Mouse (Mus musculus): ENCODE results near the gene Dpyd. TPM values are rescaled to one million over a fixed set of nuclear protein-coding genes. Genes with fewer than 3 reads are reported as not detected.

Dpyd gene
- polyA plus RNA-seq, 2 experiments from 2014 or later: not detected

- no peak for ATAC-seq
Measured at GRCm38 (mm10) chr3:118676052-118676777, 114.3 kb downstream of the Dpyd start.

GRCm38 (mm10) chr3:118680803-118681202, 118.9 kb downstream of the Dpyd start:
- ATAC-seq: no peak

DNA sequence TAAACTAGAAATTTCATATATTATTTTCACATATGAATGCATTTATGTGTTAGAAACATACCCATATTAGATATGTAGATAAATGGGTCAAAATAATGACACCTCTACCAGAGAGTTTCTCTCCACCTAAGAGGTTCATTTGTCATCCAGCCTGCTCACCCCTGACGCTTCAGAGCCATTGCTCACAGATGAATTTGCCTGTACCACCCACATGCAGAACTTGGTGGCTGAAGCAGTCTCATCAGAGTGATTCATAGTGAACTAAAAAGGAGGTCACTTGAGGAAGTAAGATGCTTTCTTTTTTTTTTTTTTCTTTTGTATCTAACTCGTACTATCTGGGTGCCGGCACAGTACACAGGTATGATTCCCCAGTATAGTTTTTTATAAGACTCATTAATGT, 188.3 kb downstream of the Dpyd start:
- no peak for ATAC-seq

GRCm38 (mm10) chr3:118753623-118754022, 191.7 kb downstream of the Dpyd start:
- no peak for ATAC-seq

- no peak for ATAC-seq
Measured at GRCm38 (mm10) chr3:118756099-118756498, 194.2 kb downstream of the Dpyd start.

DNA sequence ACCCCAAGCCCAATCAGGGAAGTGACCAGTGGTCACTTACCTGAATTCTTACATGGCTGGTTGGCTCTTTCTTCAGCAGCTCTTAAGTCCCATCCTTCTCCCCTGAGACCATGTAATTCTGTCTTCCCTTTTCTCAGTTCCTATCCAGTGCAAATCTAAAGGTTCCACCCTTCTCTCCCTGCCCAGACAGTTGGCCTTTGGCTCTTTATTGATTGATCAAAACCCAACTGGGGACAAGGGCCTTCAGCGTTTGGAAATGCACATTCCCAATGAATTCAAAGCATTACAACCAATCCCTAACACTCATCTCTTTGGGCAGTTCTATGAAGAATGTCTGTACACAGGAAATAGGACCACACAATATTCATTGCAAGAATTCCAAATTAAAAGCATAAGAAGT, 251.0 kb downstream of the Dpyd start:
- no peak for ATAC-seq

DNA sequence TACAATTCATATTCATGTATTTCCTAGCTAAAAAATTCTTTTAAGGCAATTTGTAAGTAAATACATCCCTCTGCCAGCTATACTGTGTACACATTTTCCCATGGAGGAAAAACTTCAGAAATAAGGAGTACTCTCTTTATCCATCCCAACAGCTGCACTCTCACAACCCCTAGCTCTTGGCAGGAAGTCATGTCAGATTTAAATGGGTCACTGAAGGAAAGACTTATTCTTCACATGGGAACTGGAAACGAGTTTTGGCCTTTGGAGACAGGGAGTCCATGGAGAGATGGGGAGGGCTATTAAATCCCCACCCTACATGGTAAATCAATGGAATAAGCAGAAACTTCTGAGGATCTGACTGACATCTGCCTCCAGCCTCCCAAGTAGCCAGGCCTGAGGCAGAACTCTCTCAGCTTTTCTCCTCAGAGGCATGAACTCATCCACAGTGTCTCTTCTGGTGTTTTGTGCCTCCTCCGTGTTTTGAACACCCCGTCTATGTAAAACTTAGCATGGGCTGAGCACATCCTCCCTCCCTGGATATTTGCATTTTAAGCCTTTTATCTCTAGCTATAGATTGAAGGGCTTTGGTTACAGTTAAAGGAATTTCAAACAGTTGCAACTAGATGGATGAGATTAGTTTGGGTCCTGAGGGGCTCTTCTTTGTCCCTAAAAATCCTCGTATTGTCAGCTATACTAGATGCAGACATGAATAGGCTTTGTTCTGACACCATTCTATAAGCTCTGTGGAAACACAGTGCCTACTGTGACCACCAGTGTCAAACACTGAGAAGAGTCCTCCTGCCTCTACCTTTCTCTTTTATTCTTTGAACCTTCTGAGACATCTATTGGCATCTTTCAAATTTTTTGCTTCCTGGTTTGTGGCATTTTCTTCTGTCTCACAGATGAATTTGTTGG, 288.9 kb downstream of the Dpyd start:
- ATAC-seq: no peak

DNA sequence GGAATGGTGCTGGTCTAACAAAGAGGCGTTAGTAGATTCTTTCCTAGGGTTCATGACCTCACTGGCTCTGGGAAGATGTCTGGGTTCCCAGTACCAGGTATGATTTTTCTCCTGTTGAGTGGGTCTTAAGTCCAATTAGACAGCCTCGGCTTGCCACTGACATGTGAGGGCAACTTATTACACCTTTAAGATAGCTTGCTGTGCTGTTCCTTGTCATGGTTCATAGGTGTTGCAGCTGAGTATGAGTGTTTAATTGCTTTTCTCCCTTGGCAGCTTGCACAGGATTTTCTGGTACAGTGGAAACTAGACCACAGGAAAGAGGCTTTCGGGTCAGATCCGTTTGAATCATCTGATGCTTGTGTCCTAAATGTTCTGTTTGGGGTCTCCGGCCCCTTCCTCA, 290.8 kb downstream of the Dpyd start:
- ATAC-seq: no peak

GRCm38 (mm10) chr3:118855411-118855810, 293.5 kb downstream of the Dpyd start:
- ATAC-seq: no peak

DNA sequence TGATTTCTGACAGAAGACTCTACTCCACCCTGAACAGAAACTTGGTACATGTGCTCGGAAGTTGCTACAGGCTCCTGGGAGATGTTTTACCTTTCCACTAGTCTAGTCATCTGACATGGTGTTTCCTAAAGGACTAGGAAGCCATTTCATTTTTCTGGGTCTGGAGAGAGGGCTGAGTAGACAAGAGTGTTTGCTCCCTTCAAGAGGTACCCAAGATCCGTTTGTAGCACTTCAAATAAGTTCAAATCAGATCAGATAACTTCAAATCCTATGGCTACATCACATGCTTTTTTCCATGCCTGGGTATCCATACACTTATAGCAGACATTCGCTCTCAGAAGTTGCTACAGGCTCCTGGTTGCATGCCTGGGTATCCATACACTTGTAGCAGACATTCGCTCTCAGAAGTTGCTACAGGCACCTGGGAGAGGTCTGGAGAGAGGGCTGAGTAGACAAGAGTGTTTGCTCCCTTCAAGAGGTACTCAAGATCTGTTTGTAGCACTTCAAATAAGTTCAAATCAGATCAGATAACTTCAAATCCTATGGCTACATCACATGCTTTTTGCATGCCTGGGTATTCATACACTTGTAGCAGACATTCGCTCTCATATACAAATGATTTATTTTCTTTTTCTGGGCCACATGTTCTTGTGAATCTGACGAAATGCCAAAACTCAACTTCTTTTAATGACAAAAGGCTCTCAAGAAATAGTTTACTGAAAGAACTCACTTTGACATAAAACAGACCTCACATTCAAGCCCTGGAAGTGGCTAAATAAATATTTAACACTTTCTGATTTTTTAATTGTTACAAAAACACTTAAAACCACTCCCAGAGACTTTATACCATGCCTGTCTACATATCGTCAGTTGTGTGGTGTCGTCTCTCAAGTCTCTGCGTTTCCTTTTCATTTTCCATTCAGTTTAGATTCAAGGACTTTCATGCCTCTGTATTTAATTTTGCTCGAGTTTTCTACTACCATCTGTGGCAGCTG, 307.5 kb downstream of the Dpyd start:
- ATAC-seq: no peak

DNA sequence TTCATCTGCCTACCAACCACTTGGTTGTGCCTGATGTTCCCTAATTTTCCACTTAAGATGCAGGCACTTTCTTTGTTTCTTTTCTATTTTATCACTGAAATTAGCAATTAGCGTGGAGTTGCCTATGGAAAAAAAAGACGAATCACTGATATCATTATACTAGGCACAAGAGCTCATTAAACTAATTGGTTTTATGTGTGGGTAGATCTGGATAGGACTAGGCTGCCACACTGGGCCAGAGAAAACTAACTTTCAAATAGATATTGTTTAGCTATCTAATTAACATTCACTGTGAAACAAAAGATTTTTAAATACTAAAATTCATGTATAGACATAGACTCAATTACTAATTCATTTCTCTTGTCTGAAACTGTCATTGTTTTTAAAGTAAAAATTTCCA, 313.9 kb downstream of the Dpyd start:
- ATAC-seq: no peak

- no peak for ATAC-seq
Measured at GRCm38 (mm10) chr3:118899036-118899435, 337.1 kb downstream of the Dpyd start.

DNA sequence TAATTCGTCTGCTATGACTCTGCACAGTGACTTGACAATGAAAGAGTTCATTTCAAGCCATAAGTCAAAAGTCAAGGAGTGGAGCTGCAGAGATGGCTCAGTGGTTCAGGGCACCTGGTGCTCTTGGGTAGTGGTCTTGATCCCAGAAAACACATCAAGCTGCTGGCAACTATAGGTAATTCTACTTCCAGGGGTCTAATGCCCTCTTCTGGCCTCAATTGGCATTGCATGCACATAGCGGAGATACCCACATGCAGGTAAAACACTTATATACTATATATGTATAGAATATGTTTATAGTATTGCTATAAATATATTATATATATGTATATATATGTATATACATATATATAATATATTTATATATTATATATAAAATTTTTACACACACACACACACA, 429.4 kb downstream of the Dpyd start:
- no peak for ATAC-seq

DNA sequence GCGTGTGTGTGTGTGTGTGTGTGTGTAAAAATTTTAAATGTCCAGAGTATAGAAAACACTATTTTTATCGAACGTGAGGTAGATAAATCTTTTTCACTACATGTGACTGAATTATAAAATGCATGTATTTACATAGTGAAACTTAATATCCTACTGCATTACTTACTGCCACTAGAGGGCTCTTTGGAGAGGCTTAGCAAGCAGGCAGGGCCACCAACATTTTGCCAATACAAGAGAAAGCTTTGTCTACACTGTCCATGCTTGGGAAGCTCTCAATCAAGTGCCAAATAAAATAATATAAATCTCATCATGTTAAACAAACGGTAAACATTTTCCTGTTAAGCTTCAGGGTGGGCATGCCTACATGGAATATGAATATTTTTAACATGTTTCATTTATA, 429.9 kb downstream of the Dpyd start:
- ATAC-seq: no peak

DNA sequence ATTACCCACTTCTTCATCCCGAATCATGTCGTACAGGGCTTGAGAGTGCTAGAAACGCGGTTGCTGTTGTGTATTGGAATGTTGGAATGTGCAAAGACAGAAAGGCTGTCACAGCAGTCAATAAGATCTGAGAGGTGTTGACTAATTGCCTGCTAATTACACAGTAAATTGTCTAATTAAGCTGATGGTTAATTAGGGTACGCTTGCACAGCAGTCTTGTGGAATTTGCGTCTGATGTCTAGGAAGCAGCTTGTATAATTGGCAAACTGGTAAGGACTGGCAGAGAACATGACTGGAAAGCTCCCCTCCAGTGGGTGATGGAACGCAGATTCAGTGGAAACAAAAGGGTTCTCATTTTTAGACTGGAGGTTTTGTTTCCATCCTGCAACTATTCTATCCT, 459.3 kb downstream of the Dpyd start:
- ATAC-seq: no peak

DNA sequence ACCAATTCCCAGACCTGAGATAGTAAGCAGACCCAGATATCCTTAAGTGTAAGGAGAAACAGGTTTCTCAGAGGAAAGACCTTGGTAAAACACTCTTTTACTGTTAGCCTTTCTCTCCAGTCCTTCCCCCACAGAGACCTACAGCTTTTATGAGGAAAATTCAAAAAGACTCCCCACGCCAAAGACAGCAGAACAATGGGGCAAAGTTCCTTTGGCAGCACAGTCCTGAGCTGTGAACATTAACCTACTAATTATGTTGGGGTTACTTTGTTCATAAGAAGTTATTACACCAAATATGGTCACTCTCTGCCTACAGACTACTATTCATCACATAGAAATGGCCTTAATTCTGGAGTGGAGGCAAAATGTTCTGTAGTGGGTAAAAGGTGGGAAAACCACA, 480.7 kb downstream of the Dpyd start:
- ATAC-seq: no peak

- ATAC-seq: no peak
Measured at GRCm38 (mm10) chr3:119056144-119056543, 494.2 kb downstream of the Dpyd start.

DNA sequence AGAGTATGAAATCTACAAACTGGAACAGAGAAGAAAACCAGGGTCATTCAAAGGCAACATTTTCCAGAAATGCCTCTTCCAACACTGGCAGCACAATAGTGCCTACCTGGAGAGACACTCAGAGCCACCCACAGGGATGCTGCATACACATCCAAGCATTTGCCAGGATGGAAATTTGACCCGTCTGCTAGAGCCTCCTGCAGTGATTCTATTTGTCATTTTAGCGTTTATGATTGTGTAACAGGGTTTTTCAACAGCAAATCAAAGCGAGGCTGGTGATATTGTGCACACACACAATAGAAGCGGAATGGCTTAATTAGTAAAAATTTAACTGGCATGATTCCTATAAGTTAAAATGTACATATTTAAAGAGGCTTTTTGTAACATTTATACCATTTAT, 501.3 kb downstream of the Dpyd start:
- no peak for ATAC-seq

DNA sequence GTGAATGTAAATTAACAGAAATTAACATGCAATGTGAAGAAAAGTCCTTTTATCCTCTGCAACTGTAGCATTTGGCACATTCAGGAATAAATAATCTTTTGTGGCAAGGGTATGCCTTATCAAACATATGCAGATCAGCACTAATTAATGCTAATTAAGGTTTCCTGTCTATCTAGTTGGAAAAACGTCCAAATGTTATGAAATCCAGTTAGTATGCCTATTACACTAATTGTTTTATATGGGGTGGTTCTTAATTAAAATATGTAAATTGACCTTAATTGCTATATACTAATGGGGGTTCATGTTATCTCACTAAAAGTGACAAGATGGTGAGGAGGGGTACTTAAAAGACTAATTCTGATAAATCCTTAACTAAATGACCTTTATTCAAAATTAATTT, 501.7 kb downstream of the Dpyd start:
- no peak for ATAC-seq

- no peak for ATAC-seq
Measured at GRCm38 (mm10) chr3:119064746-119065145, 502.8 kb downstream of the Dpyd start.

GRCm38 (mm10) chr3:119067221-119067620, 505.3 kb downstream of the Dpyd start:
- no peak for ATAC-seq

GRCm38 (mm10) chr3:119086618-119087017, 524.7 kb downstream of the Dpyd start:
- ATAC-seq: no peak

All from CD4-positive, CD25-positive, alpha-beta regulatory T cell, adult 4 months (primary cell).